Mouse (Mus musculus): ENCODE data around the gene Asgr1.

DNA sequence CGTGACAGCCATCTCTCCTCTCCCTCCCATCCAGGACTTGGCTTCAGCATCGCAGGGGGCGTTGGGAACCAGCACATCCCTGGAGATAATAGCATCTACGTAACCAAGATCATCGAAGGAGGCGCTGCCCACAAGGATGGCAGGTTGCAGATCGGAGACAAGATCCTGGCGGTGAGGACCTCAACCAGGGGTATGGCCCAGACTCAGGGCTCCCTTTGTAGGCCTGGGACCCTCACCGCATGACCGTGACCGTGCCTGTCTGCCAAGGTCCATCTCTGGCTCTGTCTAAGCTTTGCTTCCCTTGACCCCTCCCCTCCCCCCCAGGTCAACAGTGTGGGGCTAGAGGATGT, 22.6 kb upstream of the Asgr1 start:
- no peak for TF ChIP-seq CTCF (IDR thresholded peaks at IDR 0.05; ENCODE audit: low read depth, low read length)
- TF ChIP-seq GATA1 (IDR thresholded peaks at IDR 0.05; ENCODE audit: borderline replicate concordance, low read length): no peak
- no peak for TF ChIP-seq TAL1 (conservative IDR thresholded peaks at IDR 0.05; ENCODE audit: low read depth, low read length)
- no peak for TF ChIP-seq GATA2 (IDR thresholded peaks at IDR 0.05; ENCODE audit: borderline replicate concordance, low read depth, low read length)
